Mouse (Mus musculus): ENCODE measurements around the gene Pbld2. TPM values are rescaled to one million over a fixed set of nuclear protein-coding genes. Genes with fewer than 3 reads are reported as not detected.
"Not testable (repeated sequence)": the region's sequence is repeated elsewhere in the genome, so short reads cannot be mapped to it uniquely, and the experiment has no call there.

Pbld2 gene
- polyA plus RNA-seq, 1 experiment: 2.5 TPM

GRCm38 (mm10) chr10:63039867-63040628 is 15.9 kb downstream of the Pbld2 start:
- Histone ChIP-seq H3K4me3 (replicated peaks; ENCODE audit: insufficient read depth, low read depth, low read length) (no peak overlapping the region), H3K27me3 (ENCODE audit: control insufficient read depth, insufficient read depth, low read length) (no peaks in the 10 kb centered on the region), H3K4me1 (ENCODE audit: control insufficient read depth, insufficient read depth, low read length) (no peaks in the 10 kb centered on the region), H3K27ac (ENCODE audit: insufficient read depth, low read length) (no peak overlapping the region)
- TF ChIP-seq POLR2A (IDR thresholded peaks at IDR 0.05; ENCODE audit: borderline replicate concordance, insufficient read depth, low read length) (no peak), CTCF (IDR thresholded peaks at IDR 0.05; ENCODE audit: borderline replicate concordance, insufficient read depth, low read depth, low read length) (no peak)
- 77% methylated on average over 5 of the region's 5 CpGs for WGBS
- DNase-seq: no peak

DNA sequence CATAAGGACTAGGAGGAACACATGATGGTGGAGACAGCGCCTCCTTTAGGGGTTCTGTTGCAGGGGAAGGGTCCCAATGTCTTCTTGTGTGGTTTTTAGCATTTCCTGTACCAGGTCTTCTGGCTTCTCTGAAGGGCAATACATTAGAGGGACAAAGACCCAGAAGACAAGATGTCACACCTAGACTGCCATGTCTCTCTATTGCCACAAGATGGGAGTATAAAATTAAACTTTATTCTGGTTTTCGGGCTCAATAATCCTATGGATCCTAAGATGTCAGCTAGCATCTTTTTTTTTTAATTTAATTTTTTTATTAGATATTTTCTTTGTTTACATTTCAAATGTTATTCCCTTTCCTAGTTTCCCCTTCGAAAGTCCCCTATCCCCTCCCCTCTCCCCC is 19.0 kb downstream of the Pbld2 start:
- TF ChIP-seq POLR2A (IDR thresholded peaks at IDR 0.05; ENCODE audit: borderline replicate concordance, insufficient read depth, low read length) (no peak), CTCF (IDR thresholded peaks at IDR 0.05; ENCODE audit: borderline replicate concordance, insufficient read depth, low read depth, low read length) (no peak)
- Histone ChIP-seq H3K4me1 (ENCODE audit: control insufficient read depth, insufficient read depth, low read length) (no peaks in the 10 kb centered on the region), H3K27me3 (ENCODE audit: control insufficient read depth, insufficient read depth, low read length) (no peaks in the 10 kb centered on the region), H3K4me3 (replicated peaks; ENCODE audit: insufficient read depth, low read depth, low read length) (no peak overlapping the region), H3K27ac (ENCODE audit: insufficient read depth, low read length) (no peak overlapping the region)
- DNase-seq: no peak
- 65% methylated on average over 3 of the region's 3 CpGs for WGBS

DNA sequence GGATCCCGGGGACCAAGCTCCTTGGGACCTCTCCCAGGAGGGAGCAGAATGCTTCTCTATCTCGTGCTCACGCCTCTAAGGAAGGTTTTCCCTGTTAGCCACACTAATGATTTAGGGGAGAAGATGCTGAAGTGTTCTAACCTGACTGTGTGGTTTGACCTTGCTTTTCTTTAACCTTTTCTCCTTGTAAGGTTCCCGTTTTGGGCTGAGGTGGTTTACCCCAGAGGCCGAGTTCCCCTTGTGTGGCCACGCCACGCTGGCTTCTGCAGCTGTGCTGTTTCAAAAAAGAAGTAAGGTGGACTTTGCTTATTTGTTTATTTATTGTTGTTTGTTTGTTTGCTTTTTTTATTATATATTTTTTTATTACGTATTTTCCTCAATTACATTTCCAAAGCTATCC is 23.6 kb downstream of the Pbld2 start:
- DNase-seq: no peak
- Histone ChIP-seq H3K4me3 (replicated peaks; ENCODE audit: insufficient read depth, low read depth, low read length) (no peak overlapping the region), H3K4me1 (ENCODE audit: control insufficient read depth, insufficient read depth, low read length) (no peaks in the 10 kb centered on the region), H3K27me3 (ENCODE audit: control insufficient read depth, insufficient read depth, low read length) (no peaks in the 10 kb centered on the region), H3K27ac (ENCODE audit: insufficient read depth, low read length) (no peak overlapping the region)
- 91% methylated on average over 8 of the region's 8 CpGs for WGBS
- no peak for TF ChIP-seq POLR2A (IDR thresholded peaks at IDR 0.05; ENCODE audit: borderline replicate concordance, insufficient read depth, low read length)
- TF ChIP-seq CTCF (IDR thresholded peaks at IDR 0.05; ENCODE audit: borderline replicate concordance, insufficient read depth, low read depth, low read length): no peak

- TF ChIP-seq POLR2A (IDR thresholded peaks at IDR 0.05; ENCODE audit: borderline replicate concordance, insufficient read depth, low read length): no peak
- no peak for TF ChIP-seq CTCF (IDR thresholded peaks at IDR 0.05; ENCODE audit: borderline replicate concordance, insufficient read depth, low read depth, low read length)
- H3K27me3 ChIP-seq (ENCODE audit: control insufficient read depth, insufficient read depth, low read length): no peaks in the 10 kb centered on the region
- H3K27ac ChIP-seq (ENCODE audit: insufficient read depth, low read length): no peak overlapping the region
- no peak overlapping the region for H3K4me3 ChIP-seq (replicated peaks; ENCODE audit: insufficient read depth, low read depth, low read length)
- H3K4me1 ChIP-seq (ENCODE audit: control insufficient read depth, insufficient read depth, low read length): no peaks in the 10 kb centered on the region
- 77% methylated on average over 2 of the region's 2 CpGs for WGBS
- no peak for DNase-seq
Measured at GRCm38 (mm10) chr10:63049106-63049505, 25.0 kb downstream of the Pbld2 start.

GRCm38 (mm10) chr10:63051267-63051666 is 27.2 kb downstream of the Pbld2 start:
- H3K27ac ChIP-seq (ENCODE audit: insufficient read depth, low read length): no peak overlapping the region
- no peak for DNase-seq
- no peaks in the 10 kb centered on the region for H3K4me1 ChIP-seq (ENCODE audit: control insufficient read depth, insufficient read depth, low read length)
- 61% methylated on average over 7 of the region's 7 CpGs for WGBS
- H3K27me3 ChIP-seq (ENCODE audit: control insufficient read depth, insufficient read depth, low read length): no peaks in the 10 kb centered on the region
- TF ChIP-seq POLR2A (IDR thresholded peaks at IDR 0.05; ENCODE audit: borderline replicate concordance, insufficient read depth, low read length) (no peak), CTCF (IDR thresholded peaks at IDR 0.05; ENCODE audit: borderline replicate concordance, insufficient read depth, low read depth, low read length) (no peak)
- no peak overlapping the region for H3K4me3 ChIP-seq (replicated peaks; ENCODE audit: insufficient read depth, low read depth, low read length)

DNA sequence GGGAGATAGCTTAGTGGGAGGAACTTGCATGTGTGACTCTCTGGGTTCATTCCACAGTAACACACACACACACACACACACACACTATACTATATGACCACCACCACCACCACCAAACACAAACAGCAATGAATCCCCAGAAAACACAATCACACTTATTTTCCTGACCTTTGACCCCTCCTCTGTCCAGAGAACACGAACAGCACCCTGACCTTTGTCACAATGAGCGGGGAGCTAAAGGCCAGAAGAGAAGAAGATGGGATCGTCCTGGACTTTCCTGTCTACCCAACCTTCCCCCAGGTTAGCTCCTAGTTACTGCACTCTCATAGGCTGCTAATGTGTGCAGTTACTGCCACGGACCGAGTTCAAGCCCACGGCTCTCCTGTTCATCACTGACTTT is 27.9 kb downstream of the Pbld2 start:
- H3K4me1 ChIP-seq (ENCODE audit: control insufficient read depth, insufficient read depth, low read length): no peaks in the 10 kb centered on the region
- WGBS: 84% methylated on average over 6 of the region's 6 CpGs
- TF ChIP-seq POLR2A (IDR thresholded peaks at IDR 0.05; ENCODE audit: borderline replicate concordance, insufficient read depth, low read length) (no peak), CTCF (IDR thresholded peaks at IDR 0.05; ENCODE audit: borderline replicate concordance, insufficient read depth, low read depth, low read length) (no peak)

DNA sequence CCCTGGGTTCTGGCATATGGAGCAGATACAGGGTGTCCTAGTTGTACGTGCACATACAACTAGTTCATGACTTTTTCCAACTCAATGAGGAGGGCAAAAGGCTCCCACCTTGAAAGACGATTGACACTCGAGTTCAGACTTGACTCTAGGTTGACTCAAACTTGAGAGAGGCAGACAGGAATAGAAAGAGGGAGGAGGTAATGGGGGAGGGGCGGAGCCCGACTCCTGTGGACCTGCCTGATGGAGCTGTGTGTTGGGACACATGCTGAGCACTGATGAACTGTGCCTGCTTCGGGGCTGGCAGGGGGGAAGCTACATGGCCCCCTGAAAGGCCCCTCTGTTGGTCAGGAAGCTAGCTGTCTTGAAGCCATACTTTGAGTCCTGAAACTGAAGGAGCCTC is 28.9 kb downstream of the Pbld2 start:
- no peaks in the 10 kb centered on the region for H3K4me1 ChIP-seq (ENCODE audit: control insufficient read depth, insufficient read depth, low read length)
- TF ChIP-seq POLR2A (IDR thresholded peaks at IDR 0.05; ENCODE audit: borderline replicate concordance, insufficient read depth, low read length) (no peak), CTCF (IDR thresholded peaks at IDR 0.05; ENCODE audit: borderline replicate concordance, insufficient read depth, low read depth, low read length) (no peak)
- H3K27ac ChIP-seq (ENCODE audit: insufficient read depth, low read length): no peak overlapping the region
- no peak overlapping the region for H3K4me3 ChIP-seq (replicated peaks; ENCODE audit: insufficient read depth, low read depth, low read length)
- no peak for DNase-seq
- no peaks in the 10 kb centered on the region for H3K27me3 ChIP-seq (ENCODE audit: control insufficient read depth, insufficient read depth, low read length)
- 50% methylated on average over 6 of the region's 6 CpGs for WGBS

More for the DNA sequence above, 27.9 kb downstream of the Pbld2 start:
- no peak for DNase-seq
- Histone ChIP-seq H3K4me3 (replicated peaks; ENCODE audit: insufficient read depth, low read depth, low read length) (no peak overlapping the region), H3K27ac (ENCODE audit: insufficient read depth, low read length) (no peak overlapping the region), H3K27me3 (ENCODE audit: control insufficient read depth, insufficient read depth, low read length) (no peaks in the 10 kb centered on the region)

DNA sequence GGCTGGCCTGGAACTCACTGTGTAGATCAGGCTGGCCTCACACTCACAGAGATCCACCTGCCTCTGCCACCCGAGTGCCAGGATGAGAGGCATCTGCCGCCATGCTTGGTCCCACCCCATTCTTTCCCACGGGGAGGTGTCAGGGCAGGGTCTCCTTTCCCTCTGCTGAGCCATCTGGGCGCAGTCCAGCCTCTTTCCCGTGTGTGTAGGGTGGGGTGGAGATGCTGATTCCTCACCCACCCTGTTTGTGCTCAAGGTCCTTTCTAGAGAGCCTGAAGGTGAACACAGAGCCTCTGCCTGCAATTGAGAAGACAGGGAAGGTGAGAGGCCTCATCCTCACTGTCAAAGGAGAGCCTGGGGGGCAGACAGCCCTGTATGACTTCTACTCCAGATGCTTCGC is 30.0 kb downstream of the Pbld2 start:
- not testable (repeated sequence) for H3K27me3 ChIP-seq (ENCODE audit: control insufficient read depth, insufficient read depth, low read length); H3K4me1 ChIP-seq (ENCODE audit: control insufficient read depth, insufficient read depth, low read length); H3K4me3 ChIP-seq (replicated peaks; ENCODE audit: insufficient read depth, low read depth, low read length); DNase-seq; H3K27ac ChIP-seq (ENCODE audit: insufficient read depth, low read length)
- 79% methylated on average over 6 of the region's 6 CpGs for WGBS
